Mouse (Mus musculus): ENCODE results near the gene Arid5a. TPM values are rescaled to one million over a fixed set of nuclear protein-coding genes. Genes with fewer than 3 reads are reported as not detected.

The Arid5a gene
- polyA plus RNA-seq, 1 experiment: 12.7 TPM

DNA sequence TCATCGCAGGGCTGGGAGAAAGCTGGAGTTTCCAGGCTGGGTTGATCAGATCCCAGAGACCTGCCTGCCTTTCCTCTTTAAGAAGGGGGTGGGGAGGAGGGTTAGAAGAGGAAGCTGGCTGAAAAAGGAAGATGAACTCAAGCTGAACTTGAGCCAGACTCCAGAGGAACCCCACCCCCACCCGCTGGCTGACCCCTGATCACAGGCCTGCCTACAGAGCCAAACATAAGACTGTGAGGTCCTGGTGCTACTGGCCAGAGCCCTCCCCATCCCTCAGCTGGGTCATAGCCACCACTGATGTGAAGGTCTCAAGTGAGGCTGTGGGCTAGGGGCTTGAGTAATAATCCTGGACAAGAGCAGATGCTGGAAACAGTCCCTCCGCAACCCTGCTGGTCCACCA, 36.9 kb upstream of the Arid5a start:
- TF ChIP-seq POLR2A (IDR thresholded peaks at IDR 0.05; ENCODE audit: borderline replicate concordance, low read depth, low read length) (no peak), CTCF (IDR thresholded peaks at IDR 0.05; ENCODE audit: low read depth, low read length) (no peak)
- Histone ChIP-seq H3K4me1 (ENCODE audit: control insufficient read depth, insufficient read depth, low read length) (peaks cover 36% of the 10 kb centered on the region), H3K4me3 (ENCODE audit: insufficient read depth, low read length) (peak overlapping the region; percentile 29), H3K27ac (ENCODE audit: insufficient read depth, low read depth, low read length) (peak overlapping the region; percentile 59)

- Histone ChIP-seq H3K27ac (ENCODE audit: insufficient read depth, low read depth, low read length) (peak overlapping the region; percentile 59), H3K4me3 (ENCODE audit: insufficient read depth, low read length) (peak overlapping the region; percentile 70), H3K4me1 (ENCODE audit: control insufficient read depth, insufficient read depth, low read length) (peaks cover 37% of the 10 kb centered on the region)
- TF ChIP-seq POLR2A (IDR thresholded peaks at IDR 0.05; ENCODE audit: borderline replicate concordance, low read depth, low read length) (no peak), CTCF (IDR thresholded peaks at IDR 0.05; ENCODE audit: low read depth, low read length) (no peak)
Measured at GRCm38 (mm10) chr1:36271516-36272230, 35.9 kb upstream of the Arid5a start.

DNA sequence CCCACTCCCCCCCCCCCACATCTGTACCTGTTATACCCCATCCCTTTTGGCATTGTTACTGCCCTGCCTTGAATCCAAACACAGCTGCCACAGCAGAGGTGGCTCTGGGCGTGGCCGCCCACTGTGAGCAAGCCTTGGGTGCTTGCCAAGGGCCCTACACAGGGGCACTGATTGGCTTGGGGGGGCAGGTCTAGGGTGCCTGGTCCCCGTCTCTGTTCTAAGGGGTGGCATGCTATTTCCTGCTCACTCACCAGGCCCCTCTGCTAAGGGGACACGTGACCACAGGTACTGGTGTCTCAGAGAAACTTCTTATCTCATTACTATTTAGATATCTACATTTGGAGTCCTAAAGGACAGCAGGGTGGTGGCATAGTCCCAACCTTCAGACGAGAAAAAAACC, 35.0 kb upstream of the Arid5a start:
- H3K4me1 ChIP-seq (ENCODE audit: control insufficient read depth, insufficient read depth, low read length): peaks cover 37% of the 10 kb centered on the region
- peak overlapping the region; percentile 82 for H3K27ac ChIP-seq (ENCODE audit: insufficient read depth, low read depth, low read length)
- TF ChIP-seq POLR2A (IDR thresholded peaks at IDR 0.05; ENCODE audit: borderline replicate concordance, low read depth, low read length): no peak
- no peak for TF ChIP-seq CTCF (IDR thresholded peaks at IDR 0.05; ENCODE audit: low read depth, low read length)
- peak overlapping the region; percentile 70 for H3K4me3 ChIP-seq (ENCODE audit: insufficient read depth, low read length)

GRCm38 (mm10) chr1:36273288-36273687, 34.2 kb upstream of the Arid5a start:
- peak overlapping the region; percentile 70 for H3K4me3 ChIP-seq (ENCODE audit: insufficient read depth, low read length)
- H3K27ac ChIP-seq (ENCODE audit: insufficient read depth, low read depth, low read length): peak overlapping the region; percentile 82
- TF ChIP-seq POLR2A (IDR thresholded peaks at IDR 0.05; ENCODE audit: borderline replicate concordance, low read depth, low read length) (no peak), CTCF (IDR thresholded peaks at IDR 0.05; ENCODE audit: low read depth, low read length) (no peak)
- H3K4me1 ChIP-seq (ENCODE audit: control insufficient read depth, insufficient read depth, low read length): peaks cover 37% of the 10 kb centered on the region

- Histone ChIP-seq H3K4me1 (ENCODE audit: control insufficient read depth, insufficient read depth, low read length) (peaks cover 37% of the 10 kb centered on the region), H3K4me3 (ENCODE audit: insufficient read depth, low read length) (peak within 1 kb of the TSS; percentile 70), H3K27ac (ENCODE audit: insufficient read depth, low read depth, low read length) (peak within 1 kb of the TSS; percentile 75)
- TF ChIP-seq POLR2A (IDR thresholded peaks at IDR 0.05; ENCODE audit: borderline replicate concordance, low read depth, low read length) (no peak), CTCF (IDR thresholded peaks at IDR 0.05; ENCODE audit: low read depth, low read length) (no peak)
Measured at GRCm38 (mm10) chr1:36274455-36274854, 33.1 kb upstream of the Arid5a start, which contains the start of gene Neurl3. Gene Neurl3, minus strand, starts transcription at chr1:36274679.

DNA sequence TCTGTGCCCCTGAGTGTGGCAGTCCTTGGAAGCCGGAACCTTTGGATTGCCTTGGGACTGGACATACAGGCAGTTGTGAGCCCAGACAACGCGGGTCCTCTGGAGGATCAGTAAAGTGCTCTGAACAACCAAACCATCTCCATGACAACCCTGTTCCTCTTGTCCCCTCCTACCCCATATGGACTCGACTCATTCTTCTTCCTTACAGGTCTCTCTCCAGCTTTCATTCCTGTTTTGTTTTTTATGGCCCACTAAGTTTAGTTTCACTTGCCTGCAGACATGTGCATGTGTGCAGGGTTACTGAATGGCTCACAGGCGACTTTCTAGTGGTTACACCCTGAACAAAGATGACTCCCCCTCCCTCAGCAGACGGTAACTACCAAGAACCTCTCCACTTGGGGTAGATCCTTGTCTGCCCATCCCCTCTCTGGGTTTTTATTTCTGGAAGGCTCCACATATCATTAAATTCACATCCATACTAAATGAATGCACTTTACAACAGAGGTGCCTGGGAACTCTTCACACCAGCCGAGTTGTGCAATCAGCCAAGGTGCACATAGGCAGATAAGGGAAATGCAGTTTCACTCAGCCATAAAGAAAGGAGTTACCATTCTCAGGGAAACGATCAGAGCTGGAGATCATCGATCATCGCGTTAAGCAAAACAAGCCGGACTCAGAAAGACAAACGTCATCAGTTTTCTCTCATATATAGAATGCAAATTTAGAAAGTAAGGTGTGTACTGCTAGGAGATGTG, 31.7 kb upstream of the Arid5a start:
- Histone ChIP-seq H3K4me3 (ENCODE audit: insufficient read depth, low read length) (no peak overlapping the region), H3K4me1 (ENCODE audit: control insufficient read depth, insufficient read depth, low read length) (peaks cover 26% of the 10 kb centered on the region), H3K27ac (ENCODE audit: insufficient read depth, low read depth, low read length) (no peak overlapping the region)
- TF ChIP-seq CTCF (IDR thresholded peaks at IDR 0.05; ENCODE audit: low read depth, low read length) (no peak), POLR2A (IDR thresholded peaks at IDR 0.05; ENCODE audit: borderline replicate concordance, low read depth, low read length) (no peak)

DNA sequence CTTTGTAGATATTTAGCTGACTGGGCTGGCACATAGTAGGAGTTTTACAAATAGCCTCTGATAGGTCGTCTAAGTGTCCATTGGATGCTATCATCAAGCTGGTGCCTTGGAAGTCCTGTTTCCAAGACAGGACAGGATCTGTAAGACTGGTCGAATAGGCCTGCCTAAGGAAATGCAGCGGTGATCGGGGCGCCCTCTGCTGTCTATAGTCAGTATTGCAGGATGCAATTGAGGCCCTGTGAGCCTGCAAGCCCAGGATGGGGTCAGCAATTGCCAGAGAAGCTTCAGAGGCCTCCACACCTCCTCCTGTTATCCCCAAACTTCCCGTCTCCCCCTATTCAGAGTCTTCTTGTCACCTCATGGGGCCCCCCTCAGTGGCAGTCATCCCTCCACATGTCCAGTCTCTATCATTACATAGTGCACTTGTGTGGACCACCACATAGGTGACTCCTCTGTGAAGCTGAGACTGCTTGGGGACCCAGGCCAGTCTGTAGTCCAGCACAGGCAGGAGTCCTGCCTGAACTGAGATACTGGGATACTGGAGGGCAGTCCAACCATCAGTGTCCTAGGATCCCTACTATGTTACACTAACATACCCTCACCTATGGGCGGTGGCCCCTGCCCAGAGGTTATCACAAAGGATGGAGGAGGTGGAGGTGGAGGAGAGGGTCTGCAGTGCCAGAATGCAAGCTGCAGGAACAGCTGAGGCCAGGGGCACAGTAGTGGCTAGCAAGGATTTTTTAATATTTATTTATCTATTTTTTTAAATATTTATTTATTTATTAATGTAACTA, 30.1 kb upstream of the Arid5a start:
- Histone ChIP-seq H3K4me3 (ENCODE audit: insufficient read depth, low read length) (no peak overlapping the region), H3K27ac (ENCODE audit: insufficient read depth, low read depth, low read length) (no peak overlapping the region), H3K4me1 (ENCODE audit: control insufficient read depth, insufficient read depth, low read length) (peaks cover 11% of the 10 kb centered on the region)
- TF ChIP-seq CTCF (IDR thresholded peaks at IDR 0.05; ENCODE audit: low read depth, low read length): peak; percentile 69
- no peak for TF ChIP-seq POLR2A (IDR thresholded peaks at IDR 0.05; ENCODE audit: borderline replicate concordance, low read depth, low read length)

- TF ChIP-seq CTCF (IDR thresholded peaks at IDR 0.05; ENCODE audit: low read depth, low read length) (peak; percentile 71), POLR2A (IDR thresholded peaks at IDR 0.05; ENCODE audit: borderline replicate concordance, low read depth, low read length) (no peak)
- Histone ChIP-seq H3K27ac (ENCODE audit: insufficient read depth, low read depth, low read length) (no peak overlapping the region), H3K4me1 (ENCODE audit: control insufficient read depth, insufficient read depth, low read length) (peaks cover 6% of the 10 kb centered on the region), H3K4me3 (ENCODE audit: insufficient read depth, low read length) (no peak overlapping the region)
Measured at GRCm38 (mm10) chr1:36279202-36279601, 28.3 kb upstream of the Arid5a start.

- H3K4me3 ChIP-seq (ENCODE audit: insufficient read depth, low read length): no peak overlapping the region
- TF ChIP-seq CTCF (IDR thresholded peaks at IDR 0.05; ENCODE audit: low read depth, low read length) (no peak), POLR2A (IDR thresholded peaks at IDR 0.05; ENCODE audit: borderline replicate concordance, low read depth, low read length) (no peak)
- H3K4me1 ChIP-seq (ENCODE audit: control insufficient read depth, insufficient read depth, low read length): no peaks in the 10 kb centered on the region; the same call in none of the 2 replicates
- H3K27ac ChIP-seq (ENCODE audit: insufficient read depth, low read depth, low read length): no peak overlapping the region
Measured at GRCm38 (mm10) chr1:36280938-36281337, 26.6 kb upstream of the Arid5a start.
